In the genomic region with DNA sequence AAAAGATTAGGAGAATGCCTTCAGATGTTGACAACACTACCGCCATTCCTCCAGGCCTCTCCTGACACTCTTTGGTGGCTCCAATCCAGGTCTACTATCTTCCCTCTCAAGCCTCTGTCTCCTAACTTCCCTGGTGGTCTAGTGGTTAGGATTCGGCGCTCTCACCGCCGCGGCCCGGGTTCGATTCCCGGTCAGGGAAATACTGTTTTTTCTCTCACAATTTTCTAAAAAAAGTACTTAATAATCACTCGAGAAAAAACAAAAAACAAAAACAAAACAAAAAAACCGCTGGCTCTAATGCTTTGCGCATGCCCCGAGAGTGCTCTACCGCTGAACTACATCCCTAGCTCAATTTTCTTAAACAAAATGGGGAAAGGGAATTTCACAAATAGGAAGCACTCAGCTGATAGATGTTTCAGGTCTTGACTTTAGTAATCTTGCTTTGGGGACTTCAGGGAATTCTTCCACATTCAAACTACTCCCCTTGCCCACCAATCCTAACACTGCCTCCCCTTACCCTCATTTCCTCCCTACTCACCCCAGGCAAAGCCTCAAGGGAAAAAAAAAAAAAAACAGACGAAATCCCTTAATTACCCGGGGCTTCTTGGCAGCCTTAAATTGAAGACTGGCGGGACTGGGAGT, we compare ENCODE assay signal across 8 mouse cellular contexts. TPM values are rescaled to one million over a fixed set of nuclear protein-coding genes. Genes with fewer than 3 reads are reported as not detected.
DNase-seq lines count a peak whose midpoint lies in the region; TF ChIP-seq lines count a peak whose summit lies in the region.

No protein-coding gene starts in this region.

- peak overlapping the region; percentile 90 for H3K27ac ChIP-seq in gastrocnemius, adult 2 months

- H3K4me1 ChIP-seq in megakaryocyte, embryonic 14.5 days, result peaks cover 27% of the 10 kb centered on the region

- no peak for TF ChIP-seq CTCF in gastrocnemius, adult 2 months (IDR thresholded peaks at IDR 0.05)

- peak overlapping the region; percentile 89 for H3K4me3 ChIP-seq in gastrocnemius, adult 2 months
- H3K4me3 ChIP-seq in megakaryocyte, embryonic 14.5 days (replicated peaks), result peak overlapping the region; percentile 98

- H3K36me3 ChIP-seq in megakaryocyte, embryonic 14.5 days (replicated peaks; ENCODE audit: low read length), result peaks cover under 1% of the 10 kb centered on the region

- peak; percentile 58 for DNase-seq in T-cell, adult 2 months (ENCODE audit: low spot score)
- DNase-seq in cerebellum, postnatal 14 days, result peak; percentile 89 to 93
- peak; percentile 78 for DNase-seq in gastrocnemius, adult 2 months
- peak; percentile 52 for DNase-seq in hindlimb bud, embryonic 11.5 days (ENCODE audit: extremely low spot score, low read depth, low spot score)
- DNase-seq in left cerebral cortex, adult 9 months (ENCODE audit: low spot score in 2 of 2), result peak; percentile 74 to 97
- DNase-seq in right cerebral cortex, postnatal 25 days, result peak; percentile 86
- DNase-seq in yolk sac, embryonic 10.5 days (ENCODE audit: low spot score), result peak; percentile 88

- H3K9me3 ChIP-seq in megakaryocyte, embryonic 14.5 days, result peaks cover 7% of the 10 kb centered on the region; the same call in 1 of the 2 replicates

- H3K27me3 ChIP-seq in megakaryocyte, embryonic 14.5 days (replicated peaks), result peaks cover 5% of the 10 kb centered on the region

- intact Hi-C loops in gastrocnemius, adult 2 months (cut with DNase I), result loop anchor here (5.0 kb wide), 1 partner anchor 69 kb away; no protein-coding TSS in a partner anchor

RNA-seq across cellular contexts. Expression of gene Acp6, which starts 0.5 kb away (rescaled TPM):
- total RNA-seq in gastrocnemius, adult 2 months (2021), result 10 to 100 TPM; 23.5 to 27.0 TPM
- polyA plus RNA-seq in megakaryocyte, embryonic 14.5 days (2012; ENCODE audit: insufficient read depth, low replicate concordance), result 6.1 and 14.1 TPM in 2 replicates

Comparison
In these comparisons a context has a peak if more than half of its experiments do, and no peak if none do; other contexts are left out.
1. Peak in every context shown above with its lines: DNase-seq, H3K4me3 ChIP-seq and H3K27ac ChIP-seq.